Comparison of ENCODE assay signal across 16 mouse cellular contexts in genomic region chr19:40693201-40693600, GRCm38 (mm10). TPM values are rescaled to one million over a fixed set of nuclear protein-coding genes. Genes with fewer than 3 reads are reported as not detected.
DNase-seq lines count a peak whose midpoint lies in the region; ATAC-seq and TF ChIP-seq lines count a peak whose summit lies in the region.
"Had no signal": no experiment of that assay in that cellular context is flagged by ENCODE, and none has a peak within 500 bp of the region (broad histone marks: within the 10 kb centered on the region; RNA-seq: fewer than 3 reads in every experiment).

No protein-coding gene starts in this region.

- H3K36me3 ChIP-seq in liver, postnatal 0 days (replicated peaks; ENCODE audit: insufficient read depth, low read length), result no peaks in the 10 kb centered on the region
- no peaks in the 10 kb centered on the region for H3K36me3 ChIP-seq in liver, embryonic 12.5 days
- no peaks in the 10 kb centered on the region for H3K36me3 ChIP-seq in kidney, embryonic 16.5 days (ENCODE audit: insufficient read depth, low read length)
- H3K36me3 ChIP-seq: forebrain, embryonic 15.5 days; heart, embryonic 10.5 days had no signal

- H3K9me3 ChIP-seq in liver, postnatal 0 days (ENCODE audit: low read length), result no peaks in the 10 kb centered on the region
- H3K9me3 ChIP-seq in liver, embryonic 12.5 days (replicated peaks), result no peaks in the 10 kb centered on the region
- H3K9me3 ChIP-seq in kidney, embryonic 16.5 days (ENCODE audit: low read length), result no peaks in the 10 kb centered on the region
- H3K9me3 ChIP-seq: forebrain, embryonic 15.5 days; heart, embryonic 10.5 days had no signal

- TF ChIP-seq EP300 in liver, postnatal 0 days (IDR thresholded peaks at IDR 0.05; ENCODE audit: low read depth), result no peak

- H3K4me2 ChIP-seq in liver, postnatal 0 days (ENCODE audit: low read depth, low read length), result no peak overlapping the region
- no peak overlapping the region for H3K4me2 ChIP-seq in liver, embryonic 12.5 days
- no peak overlapping the region for H3K4me2 ChIP-seq in kidney, embryonic 16.5 days (replicated peaks; ENCODE audit: low read depth, low read length)
- H3K4me2 ChIP-seq: forebrain, embryonic 15.5 days had no signal

- H3K27ac ChIP-seq in liver, postnatal 0 days (ENCODE audit: low read depth), result no peak overlapping the region
- no peak overlapping the region for H3K27ac ChIP-seq in liver, embryonic 12.5 days
- H3K27ac ChIP-seq in kidney, embryonic 16.5 days (ENCODE audit: low read length), result no peak overlapping the region
- H3K27ac ChIP-seq: forebrain, embryonic 15.5 days; heart, embryonic 10.5 days; hindbrain, postnatal 0 days had no signal

- H3K4me3 ChIP-seq in liver, postnatal 0 days (ENCODE audit: low read depth, low read length), result no peak overlapping the region
- H3K4me3 ChIP-seq in liver, embryonic 12.5 days, result no peak overlapping the region
- no peak overlapping the region for H3K4me3 ChIP-seq in lung, adult 2 months (replicated peaks; ENCODE audit: extremely low read depth, low read depth, low read length)
- H3K4me3 ChIP-seq in kidney, embryonic 16.5 days (ENCODE audit: low read length), result no peak overlapping the region
- H3K4me3 ChIP-seq: forebrain, embryonic 15.5 days; heart, embryonic 10.5 days had no signal

- WGBS in liver, postnatal 0 days (ENCODE audit: insufficient replicate concordance), result 47% methylated on average over 7 of the region's 7 CpGs
- 54% methylated on average over 7 of the region's 7 CpGs for WGBS in liver, embryonic 12.5 days (ENCODE audit: insufficient replicate concordance)
- 52% methylated on average over 7 of the region's 7 CpGs for WGBS in lung, adult 2 months
- WGBS in kidney, embryonic 16.5 days, result 76% methylated on average over 7 of the region's 7 CpGs

- no peaks in the 10 kb centered on the region for H3K27me3 ChIP-seq in liver, postnatal 0 days (ENCODE audit: insufficient read depth, low read length)
- no peaks in the 10 kb centered on the region for H3K27me3 ChIP-seq in liver, embryonic 12.5 days (replicated peaks)
- H3K27me3 ChIP-seq in kidney, embryonic 16.5 days (ENCODE audit: insufficient read depth, low read length), result no peaks in the 10 kb centered on the region
- H3K27me3 ChIP-seq: forebrain, embryonic 15.5 days had no signal

- peaks cover 3% of the 10 kb centered on the region; the same call in 1 of the 2 replicates for H3K4me1 ChIP-seq in liver, postnatal 0 days (ENCODE audit: insufficient read depth)
- H3K4me1 ChIP-seq in liver, embryonic 12.5 days, result no peaks in the 10 kb centered on the region
- H3K4me1 ChIP-seq in lung, adult 2 months (ENCODE audit: control insufficient read depth, insufficient read depth, low read length), result peaks cover 16% of the 10 kb centered on the region
- no peaks in the 10 kb centered on the region for H3K4me1 ChIP-seq in kidney, embryonic 16.5 days (ENCODE audit: insufficient read depth, low read length)
- H3K4me1 ChIP-seq: forebrain, embryonic 15.5 days; heart, embryonic 10.5 days had no signal

- no peak overlapping the region for H3K9ac ChIP-seq in liver, postnatal 0 days (replicated peaks)
- no peak overlapping the region for H3K9ac ChIP-seq in liver, embryonic 12.5 days
- H3K9ac ChIP-seq in kidney, embryonic 16.5 days (replicated peaks; ENCODE audit: low read length), result no peak overlapping the region
- H3K9ac ChIP-seq: forebrain, embryonic 15.5 days had no signal

- ATAC-seq in liver, postnatal 0 days, result 0 out of 2 replicates have a peak, but pooled peaks have one; percentile 35
- ATAC-seq in liver, embryonic 12.5 days, result no peak
- ATAC-seq in kidney, embryonic 16.5 days (ENCODE audit: low FRiP score, low TSS enrichment), result no peak
- no peak for ATAC-seq in frontal cortex, adult (ENCODE audit: low TSS enrichment)
- ATAC-seq: forebrain, embryonic 15.5 days; hindbrain, postnatal 0 days had no signal

- DNase-seq in liver, postnatal 0 days, result no peak
- DNase-seq in lung, adult 2 months, result peak; percentile 48
- DNase-seq in lung, postnatal 4 days, result peak; percentile 41 to 48
- DNase-seq in kidney, postnatal 36 days, result no peak
- DNase-seq: cerebellum, adult 9-10 months; kidney, adult 8-10 months; midbrain, embryonic 14.5 days; right cerebral cortex, postnatal 14 days; thymus, postnatal 14 days had no signal

- TF ChIP-seq POLR2A in lung, adult 2 months (IDR thresholded peaks at IDR 0.05; ENCODE audit: borderline replicate concordance, extremely low read depth, low read depth, low read length), result no peak

- no peak for TF ChIP-seq CTCF in liver, postnatal 0 days (IDR thresholded peaks at IDR 0.05; ENCODE audit: low read depth)
- TF ChIP-seq CTCF in lung, adult 2 months (IDR thresholded peaks at IDR 0.05; ENCODE audit: insufficient read depth, low read length), result no peak

RNA-seq across cellular contexts. Expression of gene Cc2d2b, which starts 55.4 kb away (rescaled TPM):
- 1.2 and 1.3 TPM in 2 replicates for polyA plus RNA-seq in liver, postnatal 0 days (2015; fragmentation: Nextera tagmentation; extraction: Ambion mirVana)
- polyA plus RNA-seq in liver, embryonic 12.5 days (2016; fragmentation: Nextera tagmentation; extraction: Ambion mirVana), result 2.2 and 3.1 TPM in 2 replicates
- polyA plus RNA-seq in lung, adult 2 months (2012; rRNA removed), result 0.02 TPM in 1 of 2 replicates, not detected in the other
- 0.04 TPM in 1 of 2 replicates, not detected in the other for polyA plus RNA-seq in kidney, embryonic 16.5 days (2015; fragmentation: Nextera tagmentation; extraction: Ambion mirVana)
- polyA plus RNA-seq: stomach, embryonic 14.5 days had no signal

Comparison
In these comparisons a context has a peak if more than half of its experiments do, and no peak if none do; other contexts are left out.
1. DNase-seq: peak in lung, adult 2 months (single experiment) and lung, postnatal 4 days (2 of 2); none in liver, postnatal 0 days (single experiment) and kidney, postnatal 36 days (0 of 2).